Mouse (Mus musculus) left cerebral cortex, adult 18-20 months (tissue): ENCODE results near the gene Olfr830. TPM values are rescaled to one million over a fixed set of nuclear protein-coding genes. Genes with fewer than 3 reads are reported as not detected.
"Not testable (repeated sequence)": the region's sequence is repeated elsewhere in the genome, so short reads cannot be mapped to it uniquely, and the experiment has no call there.

Experiments used
- DNase-seq, 2 experiments: peaks; one replicate each; pipeline ENCODE4 v3.0.0; 2021 to 2022; ENCODE audit warnings: low spot score in 2 of 2, mixed read lengths in 1 of 2
- long read RNA-seq, 2 experiments: library from polyadenylated mRNA; stranded (forward); transcript quantifications; one replicate each; pipeline ENCODE4 v2.0.0; 2021
- total RNA-seq, 2 experiments: library from RNA; stranded (reverse); gene quantifications; 2 replicates each; pipeline ENCODE4 v1.2.3; 2021

Gene Olfr830
- not detected for total RNA-seq
- long read RNA-seq, experiment 1 = 0 reads
- long read RNA-seq, experiment 2 = 0 reads

- no peak for DNase-seq
Measured at GRCm38 (mm10) chr9:18874393-18874792, at the start of gene Olfr830. Olfr830 (plus strand) TSS chr9:18874693.

- no peak for DNase-seq
Measured at GRCm38 (mm10) chr9:18854633-18855032, 19.9 kb upstream of the Olfr830 start, which contains the start of gene Olfr829. Olfr829 (plus strand) TSS chr9:18854933.

GRCm38 (mm10) chr9:18907699-18908098 is 33.2 kb downstream of the Olfr830 start:
- not testable (repeated sequence) for DNase-seq

GRCm38 (mm10) chr9:18927921-18928320 is 53.4 kb downstream of the Olfr830 start:
- DNase-seq = not testable (repeated sequence)

Other genes starting within 250 kb of the Olfr830 start
- not detected for gene Muc16, start 200.2 kb upstream of the Olfr830 start, total RNA-seq
- gene Olfr24, start 110.7 kb upstream of the Olfr830 start, total RNA-seq = not detected
- not detected for gene Olfr828, start 55.2 kb upstream of the Olfr830 start, total RNA-seq
- not detected for gene Olfr829, start 19.8 kb upstream of the Olfr830 start, total RNA-seq
- gene Olfr832, start 62.4 kb downstream of the Olfr830 start, total RNA-seq = not detected
- gene Olfr834, start 113.3 kb downstream of the Olfr830 start, total RNA-seq = not detected
- not detected for gene Olfr835, start 158.0 kb downstream of the Olfr830 start, total RNA-seq
- not detected for gene Olfr836, start 245.7 kb downstream of the Olfr830 start, total RNA-seq